Mouse (Mus musculus) spleen, adult 2 months (tissue): ENCODE results near the gene Wrap53. TPM values are rescaled to one million over a fixed set of nuclear protein-coding genes. Genes with fewer than 3 reads are reported as not detected.
"Not testable (repeated sequence)": the region's sequence is repeated elsewhere in the genome, so short reads cannot be mapped to it uniquely, and the experiment has no call there.

Experiments
- DNase-seq, 2 experiments: peaks; one replicate each; pipeline versions ENCODE4 v3.0.0 to v3.0.0-alpha.2; 2012 to 2021; ENCODE audit warnings: low spot score in 2 of 2, low read depth in 1 of 2
- H3K27ac ChIP-seq: fragments of 200-500 bp; 2 replicates; pipeline ENCODE4 v1.5.1; 2012; ENCODE audit warnings: low read length, inconsistent platforms; ENCODE audit not compliant: insufficient read depth
- H3K27me3 ChIP-seq: fragments of 200-500 bp; 2 replicates; pipeline ENCODE4 v1.6.1; 2012; ENCODE audit warnings: mild to moderate bottlenecking, moderate library complexity, low read length, inconsistent platforms; ENCODE audit not compliant: control insufficient read depth, insufficient read depth
- H3K36me3 ChIP-seq: fragments of 200-500 bp; 2 replicates; pipeline ENCODE4 v1.6.1; 2012; ENCODE audit warnings: mild to moderate bottlenecking, low read length, inconsistent platforms; ENCODE audit not compliant: control insufficient read depth, insufficient read depth
- H3K4me1 ChIP-seq: fragments of 200-500 bp; 2 replicates; pipeline ENCODE4 v1.6.1; 2011; ENCODE audit warnings: inconsistent platforms; ENCODE audit not compliant: control insufficient read depth, insufficient read depth, insufficient read length
- H3K4me3 ChIP-seq: fragments of 200-500 bp; 2 replicates; pipeline ENCODE4 v1.5.1; 2011; ENCODE audit warnings: mild to moderate bottlenecking, inconsistent platforms; ENCODE audit not compliant: insufficient read depth, insufficient read length; ENCODE audit errors: extremely low read depth
- CTCF ChIP-seq: fragments of 200-500 bp; IDR thresholded peaks from 2 replicates; pipeline ENCODE4 v1.5.1; 2011; ENCODE audit warnings: mild to moderate bottlenecking, inconsistent platforms; ENCODE audit not compliant: insufficient read depth, insufficient read length, insufficient replicate concordance; ENCODE audit errors: extremely low read depth
- POLR2A ChIP-seq: fragments of 200-500 bp; IDR thresholded peaks from 2 replicates; pipeline ENCODE4 v1.6.1; 2011; ENCODE audit warnings: low read depth, low read length, inconsistent platforms
- WGBS: fragments of 180-500 bp; shearing (Covaris S2); methylation state at CpG from one replicate; pipeline ENCODE4 v1.1.7; 2018; 5-methylcytosine and 5-hydroxymethylcytosine counted together
- polyA plus RNA-seq: library from polyadenylated mRNA; depleted of rRNA; stranded (reverse); fragments of >200 nt; gene quantifications from 2 replicates; pipeline ENCODE4 v1.2.3, GENCODE M21; 2012

Gene Wrap53
- polyA plus RNA-seq, 1 experiment = 15.6 TPM

DNA sequence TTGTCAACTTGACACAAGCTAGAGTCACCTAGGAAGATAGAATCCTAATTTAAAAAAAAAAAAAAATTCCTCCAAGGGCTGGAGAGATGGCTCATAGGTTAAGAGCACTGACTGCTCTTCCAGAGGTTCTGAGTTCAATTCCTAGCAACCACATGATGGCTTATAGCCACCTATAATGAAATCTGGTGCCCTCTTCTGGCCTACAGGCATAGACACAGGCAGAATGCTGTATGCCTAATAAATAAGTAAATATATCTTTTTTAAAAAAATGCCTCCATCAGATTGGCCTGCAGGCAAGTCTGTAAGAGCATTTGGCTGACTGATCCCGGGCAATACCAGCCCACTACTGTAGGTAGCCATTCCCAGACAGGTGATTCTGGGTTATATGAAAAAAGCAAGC, 45.1 kb downstream of the Wrap53 start:
- Histone ChIP-seq H3K4me3 (no peak overlapping the region), H3K27me3 (no peaks in the 10 kb centered on the region), H3K4me1 (no peaks in the 10 kb centered on the region), H3K36me3 (no peaks in the 10 kb centered on the region), H3K27ac (no peak overlapping the region)
- 83% methylated on average over 1 of the region's 1 CpGs for WGBS
- no peak for DNase-seq
- TF ChIP-seq CTCF (no peak), POLR2A (no peak)

DNA sequence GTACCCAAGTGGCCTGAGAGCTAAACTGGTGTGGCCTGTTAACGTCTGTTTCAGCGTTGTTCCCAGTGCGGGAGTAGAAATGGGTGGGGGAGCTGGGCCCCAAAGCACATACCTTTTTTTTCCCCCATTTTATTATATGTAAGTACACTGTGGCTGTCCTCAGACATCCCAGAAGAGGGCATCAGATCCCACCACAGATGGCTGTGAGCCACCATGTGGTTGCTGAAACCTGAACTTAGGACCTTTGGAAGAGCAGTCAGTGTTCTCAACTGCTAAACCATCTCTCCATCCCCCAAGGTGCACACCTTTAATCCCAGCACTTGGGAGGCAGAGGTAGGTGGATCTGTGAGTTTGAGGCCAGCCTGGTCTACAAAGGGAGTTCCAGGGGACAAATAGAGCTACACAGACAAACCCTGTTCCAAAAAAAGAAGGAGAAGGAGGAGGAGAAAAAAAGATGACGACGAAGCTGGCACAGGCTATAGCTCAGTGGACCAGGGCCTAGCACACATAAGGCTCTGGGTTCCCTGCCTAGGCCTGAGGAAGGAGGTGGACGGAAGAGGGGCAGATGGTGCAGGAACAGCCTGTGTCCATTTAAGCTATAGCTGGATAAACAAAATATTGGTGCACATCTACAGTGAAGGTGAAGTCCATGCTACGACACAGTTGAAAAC, 47.4 kb downstream of the Wrap53 start:
- WGBS = 80% methylated on average over 7 of the region's 7 CpGs
- no peaks in the 10 kb centered on the region for H3K4me1 ChIP-seq
- DNase-seq = no peak
- H3K27ac ChIP-seq = no peak overlapping the region
- no peaks in the 10 kb centered on the region for H3K36me3 ChIP-seq
- H3K4me3 ChIP-seq = no peak overlapping the region
- no peak for TF ChIP-seq POLR2A
- no peak for TF ChIP-seq CTCF
- H3K27me3 ChIP-seq = no peaks in the 10 kb centered on the region

DNA sequence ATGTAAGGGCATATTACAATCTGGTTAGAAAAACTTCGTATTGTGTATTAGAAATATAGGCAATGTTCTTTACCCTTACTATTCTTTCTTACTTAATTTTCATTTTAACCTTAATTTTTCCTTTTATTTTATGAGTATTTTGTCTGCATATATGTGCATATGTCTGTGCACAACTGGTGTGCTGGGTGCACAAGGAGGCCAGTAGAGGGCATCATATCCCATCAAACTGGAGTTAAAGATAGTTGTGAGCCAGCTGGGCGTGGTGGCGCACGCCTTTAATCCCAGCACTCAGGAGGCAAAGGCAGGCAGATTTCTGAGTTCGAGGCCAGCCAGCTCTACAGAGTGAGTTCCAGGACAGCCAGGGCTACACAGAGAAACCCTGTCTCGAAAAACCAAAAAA, 49.3 kb downstream of the Wrap53 start:
- not testable (repeated sequence) for H3K4me1 ChIP-seq, H3K27me3 ChIP-seq, DNase-seq, H3K27ac ChIP-seq, H3K36me3 ChIP-seq, H3K4me3 ChIP-seq
- WGBS = 89% methylated on average over 6 of the region's 6 CpGs

DNA sequence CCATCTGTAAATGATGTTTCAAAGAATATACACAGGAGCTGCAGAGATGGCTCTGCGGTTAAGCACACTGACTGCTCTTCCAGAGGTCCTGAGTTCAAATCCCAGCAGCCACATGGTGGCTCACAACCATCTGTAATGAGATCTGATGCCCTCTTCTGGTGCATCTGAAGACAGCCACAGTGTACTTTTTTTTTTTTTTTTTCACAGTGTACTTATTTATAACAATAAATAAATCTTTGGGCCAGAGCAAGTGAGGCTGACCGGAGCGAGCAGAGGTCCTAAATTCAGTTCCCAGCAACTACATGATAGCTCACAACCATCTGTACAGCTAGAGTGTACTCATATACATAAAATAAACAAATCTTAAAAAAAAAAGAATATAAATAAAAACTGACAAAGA, 49.8 kb downstream of the Wrap53 start:
- H3K4me3 ChIP-seq, DNase-seq, H3K36me3 ChIP-seq, H3K4me1 ChIP-seq, H3K27ac ChIP-seq, H3K27me3 ChIP-seq: not testable (repeated sequence)
- 94% methylated on average over 3 of the region's 3 CpGs for WGBS

DNA sequence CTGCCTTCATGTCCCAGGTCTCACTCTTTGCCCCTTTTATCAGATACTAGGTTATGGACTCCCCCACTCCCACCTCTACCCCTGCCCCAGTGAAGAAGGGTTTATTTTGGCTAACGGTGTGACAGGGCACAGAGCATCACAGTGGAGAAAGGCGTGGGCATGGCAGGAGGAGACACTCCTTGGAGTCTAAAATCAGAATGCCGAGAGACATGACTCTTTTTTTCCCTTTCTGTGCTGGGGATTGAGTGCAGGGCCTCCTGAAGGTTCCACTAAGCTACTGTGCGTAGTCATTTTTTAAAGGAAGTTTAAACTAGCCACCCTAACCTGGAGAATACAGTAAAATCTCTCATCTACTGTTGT, 52.0 kb downstream of the Wrap53 start:
- Histone ChIP-seq H3K27ac (no peak overlapping the region), H3K4me1 (no peaks in the 10 kb centered on the region), H3K36me3 (no peaks in the 10 kb centered on the region), H3K4me3 (no peak overlapping the region), H3K27me3 (peaks cover 4% of the 10 kb centered on the region; the same call in 1 of the 2 replicates)
- 94% methylated on average over 4 of the region's 4 CpGs for WGBS
- no peak for DNase-seq
- TF ChIP-seq CTCF (no peak), POLR2A (no peak)

DNA sequence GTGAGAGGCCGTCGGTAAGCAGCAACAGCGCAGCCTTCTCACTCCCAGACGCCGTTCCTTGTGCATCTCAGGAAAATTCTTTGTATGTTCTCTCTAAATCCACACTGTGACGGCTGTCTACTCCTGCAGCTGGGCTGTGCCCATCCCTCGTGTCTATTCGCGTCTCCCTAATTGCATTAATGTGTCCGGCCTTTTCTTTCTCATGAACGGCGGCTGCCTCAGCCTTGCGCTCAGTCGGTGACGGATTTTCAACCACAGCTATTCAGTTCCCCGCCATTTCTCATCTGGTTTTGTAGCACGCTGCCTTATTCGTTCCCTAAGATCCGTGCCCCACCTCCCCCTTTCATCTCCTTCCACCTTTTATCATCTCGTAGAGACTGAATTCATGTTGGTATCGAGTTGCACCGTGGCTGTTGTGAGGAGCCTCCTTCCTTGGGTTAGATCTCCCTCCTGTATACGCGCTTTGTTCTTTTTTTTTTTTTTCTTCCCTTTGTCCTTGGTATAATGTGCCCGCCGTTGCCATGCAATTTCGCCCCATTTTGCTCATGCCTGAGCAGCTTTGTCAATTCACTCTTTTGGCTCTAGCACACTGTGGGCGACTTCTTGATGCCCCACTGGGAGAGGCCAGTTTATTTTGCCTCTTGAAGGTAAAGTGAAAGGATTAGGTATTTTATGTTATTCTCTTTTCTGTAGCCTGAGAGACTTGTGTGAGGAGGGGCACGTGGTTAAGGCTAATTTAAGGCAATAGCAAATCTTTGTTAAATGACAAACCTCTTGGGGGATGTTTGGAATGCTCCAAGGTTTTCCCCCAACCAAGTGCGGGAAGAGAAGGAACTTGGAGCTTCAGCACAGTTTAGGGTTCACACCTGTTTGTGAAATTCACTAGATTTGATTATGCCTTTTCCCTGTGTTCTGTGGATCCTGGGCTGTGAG, 52.7 kb downstream of the Wrap53 start:
- TF ChIP-seq CTCF (no peak), POLR2A (no peak)
- WGBS = 30% methylated on average over 30 of the region's 30 CpGs
- H3K27me3 ChIP-seq = peaks cover 4% of the 10 kb centered on the region; the same call in 1 of the 2 replicates
- H3K36me3 ChIP-seq = no peaks in the 10 kb centered on the region
- no peak for DNase-seq
- H3K27ac ChIP-seq = no peak overlapping the region
- no peaks in the 10 kb centered on the region for H3K4me1 ChIP-seq
- H3K4me3 ChIP-seq = no peak overlapping the region

DNA sequence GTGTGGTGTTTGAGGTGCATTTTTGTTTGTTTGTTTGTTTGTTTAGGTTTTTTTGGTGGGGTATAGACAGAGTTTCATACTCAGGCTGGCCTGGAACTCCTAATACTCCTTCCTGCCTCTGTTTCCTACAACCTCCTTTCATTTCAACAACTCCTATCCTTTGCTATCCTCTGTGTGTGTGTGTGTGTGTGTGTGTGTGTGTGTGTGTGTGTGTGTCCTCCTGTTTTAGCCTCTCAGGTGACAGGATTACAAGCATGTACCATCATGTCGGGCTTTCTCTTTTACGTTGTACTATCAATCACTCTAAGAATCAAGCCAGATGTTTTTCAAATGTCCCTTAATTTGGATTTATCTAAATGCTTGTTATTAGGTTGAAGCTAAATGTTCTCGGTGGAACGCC, 53.4 kb downstream of the Wrap53 start:
- Histone ChIP-seq H3K27me3 (peaks cover 4% of the 10 kb centered on the region; the same call in 1 of the 2 replicates), H3K4me1 (no peaks in the 10 kb centered on the region), H3K4me3 (no peak overlapping the region), H3K36me3 (no peaks in the 10 kb centered on the region), H3K27ac (no peak overlapping the region)
- WGBS = 77% methylated on average over 4 of the region's 4 CpGs
- no peak for DNase-seq
- TF ChIP-seq POLR2A (no peak), CTCF (no peak)
